Mouse (Mus musculus) gastrocnemius, postnatal 25 days (tissue): ENCODE results near the gene Ldb1. TPM values are rescaled to one million over a fixed set of nuclear protein-coding genes. Genes with fewer than 3 reads are reported as not detected.
A peak's percentile ranks its signal among the peaks of the same experiment; 100 is the strongest.
"Not testable (repeated sequence)": the region's sequence is repeated elsewhere in the genome, so short reads cannot be mapped to it uniquely, and the experiment has no call there.

Experiments
- DNase-seq: peaks from one replicate; pipeline ENCODE4 v3.0.0; 2022
- total RNA-seq, 2 experiments: library from RNA; stranded (reverse); gene quantifications; 1 replicate in 1 of 2; 2 replicates in 1 of 2; pipeline ENCODE4 v1.2.3; 2021

Gene Ldb1
- total RNA-seq, 2 experiments from 2014 or later = 15.5 to 16.5 TPM

DNA sequence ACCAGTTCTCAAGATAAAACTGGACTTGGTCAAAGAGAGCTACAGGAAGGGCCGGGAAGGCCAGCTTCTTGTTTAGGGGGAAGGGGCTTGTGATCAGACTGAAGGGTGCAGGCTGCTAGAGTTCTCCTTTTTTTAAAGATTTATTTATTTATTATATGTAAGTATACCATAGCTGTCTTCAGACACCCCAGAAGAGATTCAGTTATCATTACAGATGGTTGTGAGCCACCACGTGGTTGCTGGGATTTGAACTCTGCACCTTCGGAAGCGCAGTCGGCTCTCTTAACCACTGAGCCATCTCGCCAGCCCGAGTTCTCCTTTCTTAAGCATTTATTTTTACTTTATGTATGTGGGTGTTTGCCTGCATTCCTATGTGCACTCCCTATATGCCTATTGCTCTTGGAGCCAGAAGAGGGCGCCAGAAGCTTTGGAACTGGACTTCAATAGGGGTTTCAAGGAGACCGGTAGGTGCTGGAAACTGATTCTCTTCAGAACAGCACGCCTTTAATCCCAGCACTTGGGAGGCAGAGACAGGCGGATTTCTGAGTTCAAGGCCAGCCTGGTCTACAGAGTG, 16.2 kb downstream of the Ldb1 start:
- no peak for DNase-seq

DNA sequence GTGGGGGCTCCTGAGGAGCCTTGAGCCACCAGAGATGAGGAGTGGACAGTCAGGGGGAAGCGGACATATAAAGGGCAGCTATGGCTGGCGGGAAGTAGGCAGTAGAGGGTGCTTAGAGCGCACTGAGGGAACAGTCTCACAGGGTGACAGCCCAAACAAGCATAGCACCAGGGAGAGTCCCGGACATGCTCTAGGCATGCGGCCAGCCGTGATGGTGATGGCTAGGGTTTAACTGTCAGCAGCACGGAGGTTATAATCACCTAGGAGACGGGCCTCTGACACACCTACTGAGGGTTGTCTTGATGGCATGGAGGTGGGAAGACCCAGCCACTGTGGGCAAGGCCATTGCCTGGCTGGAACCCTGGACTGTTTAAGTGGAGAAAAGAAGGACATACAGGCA, 18.4 kb downstream of the Ldb1 start:
- DNase-seq = no peak

DNA sequence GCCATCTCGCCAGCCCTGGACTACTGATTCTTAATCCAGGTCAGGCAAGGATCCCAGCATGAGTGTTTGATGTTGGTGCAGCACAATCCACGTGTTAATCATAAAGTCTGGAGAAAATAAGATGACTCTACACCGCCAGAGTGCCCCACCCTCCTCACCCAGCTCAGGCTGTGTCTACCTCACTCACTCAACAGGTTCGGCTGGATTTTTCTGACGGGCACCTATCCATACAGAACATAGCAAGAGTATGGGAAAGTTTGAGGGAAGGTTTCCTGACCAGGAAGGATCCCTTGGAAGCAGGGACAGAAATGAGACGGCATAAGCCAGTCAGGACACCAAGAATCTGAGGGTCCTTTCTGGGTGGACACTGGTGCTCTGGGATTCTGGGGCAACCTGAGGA, 20.1 kb downstream of the Ldb1 start:
- DNase-seq = no peak

DNA sequence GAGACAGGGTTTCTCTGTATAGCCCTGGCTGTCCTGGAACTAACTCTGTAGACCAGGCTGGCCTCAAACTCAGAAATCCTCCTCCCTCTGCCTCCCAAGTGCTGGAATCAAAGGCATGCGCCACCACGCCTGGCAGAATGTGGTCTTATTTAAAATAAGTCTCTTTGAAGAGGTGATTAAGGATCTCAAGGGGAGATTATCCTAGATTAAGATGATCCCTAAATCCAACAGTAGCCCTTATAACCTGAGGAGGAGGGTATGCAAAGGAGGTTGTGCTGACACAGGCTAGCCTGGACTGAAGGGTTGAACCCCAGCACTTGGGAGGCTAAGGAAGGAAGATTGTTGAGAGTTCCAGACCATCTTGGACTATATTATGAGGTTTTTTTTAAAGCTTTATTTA, 29.0 kb downstream of the Ldb1 start:
- no peak for DNase-seq

DNA sequence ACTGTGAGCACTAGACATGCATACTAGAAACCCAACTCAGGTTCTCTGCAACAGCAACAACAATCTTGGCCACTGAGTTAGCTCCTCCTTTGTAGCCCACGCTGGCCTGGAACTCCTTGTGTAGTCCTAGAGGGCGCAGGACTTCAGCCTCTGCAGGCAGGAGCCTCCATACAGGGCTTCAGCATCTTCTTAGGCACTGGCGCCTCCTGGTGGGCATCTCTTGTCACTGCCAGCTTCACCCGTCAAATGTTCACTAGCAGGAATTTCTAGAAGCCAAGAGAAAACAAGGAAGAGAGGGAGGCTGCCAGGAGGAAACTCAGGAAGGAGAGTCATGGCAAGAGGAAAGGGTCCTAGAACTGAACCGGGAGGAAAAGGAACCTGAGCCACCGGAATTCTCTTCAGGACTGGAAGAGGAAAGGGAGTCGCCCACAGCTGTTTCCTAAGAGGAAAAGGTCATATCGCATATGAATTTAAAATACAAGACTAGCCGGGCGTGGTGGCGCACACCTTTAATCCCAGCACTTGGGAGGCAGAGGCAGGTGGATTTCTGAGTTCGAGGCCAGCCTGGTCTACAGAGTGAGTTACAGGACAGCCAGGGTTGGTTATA, 30.3 kb downstream of the Ldb1 start:
- peak; percentile 72 for DNase-seq

DNA sequence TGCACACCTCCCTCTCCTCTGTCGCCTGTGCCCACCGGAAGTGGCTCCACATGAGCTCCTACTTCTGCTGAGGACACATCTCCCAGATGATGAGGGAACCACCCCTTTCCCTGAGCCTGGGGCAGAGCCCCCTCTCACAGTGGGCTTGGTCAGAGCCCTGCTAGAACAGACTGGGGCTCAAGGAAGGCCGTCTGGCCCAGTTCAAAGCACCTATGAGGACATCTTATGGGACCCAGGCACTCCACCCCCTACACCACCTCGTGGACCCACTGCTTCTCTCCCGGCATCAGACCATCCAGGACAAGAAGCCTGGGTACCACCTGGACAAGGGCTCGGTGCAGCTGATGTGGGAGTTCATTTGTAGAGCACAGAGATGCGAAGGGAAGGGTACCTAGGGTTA, 39.3 kb downstream of the Ldb1 start:
- no peak for DNase-seq

DNA sequence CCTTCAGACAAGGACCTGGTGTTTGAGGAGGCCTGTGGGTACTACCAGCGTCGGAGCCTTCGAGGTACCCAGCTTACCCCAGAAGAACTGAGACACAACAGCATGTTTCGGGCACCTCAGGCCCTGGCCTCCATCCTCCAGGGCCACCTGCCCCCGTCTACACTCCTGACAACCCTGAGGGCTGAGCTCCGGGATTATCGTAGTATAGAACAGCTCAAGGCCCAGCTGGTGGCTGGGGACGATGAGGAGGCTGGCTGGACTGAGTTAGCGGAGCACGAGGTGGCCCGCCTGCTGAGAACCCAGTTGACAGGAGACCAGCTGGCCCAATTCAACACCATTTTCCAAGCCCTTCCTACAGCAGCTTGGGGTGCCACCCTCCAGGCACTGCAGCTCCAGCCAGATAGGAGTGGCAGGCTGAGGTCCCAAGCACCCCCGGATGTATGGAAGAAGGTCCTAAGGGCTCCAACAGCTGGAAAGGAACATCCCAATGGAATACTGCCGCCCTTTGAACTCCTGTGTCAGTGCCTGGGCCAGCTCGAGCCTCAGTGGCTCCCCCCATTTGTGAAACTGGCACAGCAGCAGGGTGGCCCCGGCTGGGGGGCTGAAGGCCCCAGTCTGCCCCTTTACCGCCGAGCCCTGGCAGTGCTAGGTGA, 40.1 kb downstream of the Ldb1 start:
- no peak for DNase-seq

GRCm38 (mm10) chr19:46003371-46004226, 41.4 kb downstream of the Ldb1 start, which contains the start of gene Hps6:
Gene Hps6 (plus strand): TSS chr19:46003508.
- DNase-seq = peak; percentile 91

- no peak for DNase-seq
These were observed 42.7 kb downstream of the Ldb1 start for GRCm38 (mm10) chr19:46002279-46002678.

- DNase-seq = no peak
These were observed 45.6 kb downstream of the Ldb1 start for GRCm38 (mm10) chr19:45999378-45999777.

DNA sequence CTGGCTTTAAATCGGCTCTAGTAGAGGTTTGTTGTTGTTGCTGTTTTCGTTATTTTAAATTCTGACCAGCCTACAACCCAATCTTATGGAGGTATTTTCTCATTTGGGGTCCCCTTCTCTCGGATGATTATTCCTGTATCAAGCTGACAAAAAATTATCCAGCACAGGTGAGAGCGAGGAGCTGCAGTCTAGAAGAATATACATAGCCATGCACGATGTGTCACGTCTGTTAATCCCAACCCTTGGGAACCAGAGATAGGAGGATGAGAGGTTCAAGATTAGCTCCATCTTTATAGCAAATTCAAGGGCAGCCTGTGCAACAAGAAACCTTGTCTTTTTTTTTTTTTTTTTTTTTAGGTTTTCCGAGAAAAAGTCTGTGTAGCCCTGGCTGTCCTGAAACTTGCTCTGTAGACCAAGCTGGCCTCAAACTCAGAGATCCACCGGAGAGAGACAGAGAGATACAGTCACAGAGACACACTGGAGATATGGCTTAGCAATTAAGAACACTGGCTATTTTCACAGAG, 46.3 kb downstream of the Ldb1 start:
- no peak for DNase-seq

DNA sequence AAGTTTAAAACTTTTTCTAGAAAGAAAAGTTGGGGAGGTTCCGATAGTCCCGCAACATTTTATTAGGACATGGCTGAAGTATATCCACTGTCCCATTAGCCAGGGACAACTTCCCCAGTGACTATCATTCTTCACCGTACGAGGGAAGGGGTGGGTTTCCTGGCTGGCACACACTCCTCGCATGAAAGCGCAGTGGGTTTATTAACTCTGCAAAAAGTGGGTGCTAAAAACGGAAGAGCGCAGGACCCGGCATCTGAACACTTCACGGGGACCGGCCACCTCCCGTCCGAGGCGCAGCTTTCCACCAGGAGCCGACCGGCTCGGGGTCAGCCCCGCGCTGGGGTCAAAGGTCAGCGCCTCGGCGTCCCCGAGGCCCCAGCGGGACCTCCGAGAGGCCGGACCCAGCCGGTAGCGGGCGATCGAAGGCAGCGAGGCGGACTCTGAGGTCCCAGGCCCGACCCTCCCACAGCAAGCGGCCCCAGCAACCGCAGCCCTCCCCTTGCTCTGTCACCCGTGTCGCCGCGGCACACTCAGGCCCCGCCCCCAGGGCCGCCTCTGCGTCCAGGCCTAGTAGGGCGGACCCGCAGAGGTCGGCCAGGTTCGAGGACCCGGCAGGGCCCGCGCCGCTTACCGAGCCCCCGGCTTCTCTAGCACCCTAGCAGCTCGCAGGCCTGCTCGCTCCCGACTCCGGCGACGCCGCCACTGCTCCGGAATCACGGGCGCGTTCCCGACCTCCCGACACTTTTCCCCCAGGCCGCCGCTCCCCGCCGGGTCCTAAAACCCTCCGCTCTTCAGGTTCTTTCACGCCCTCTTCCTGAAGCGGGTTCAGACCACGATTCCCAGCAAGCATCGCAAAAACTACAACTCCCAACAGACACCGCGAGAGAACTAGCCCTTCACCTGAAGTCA, 47.0 kb downstream of the Ldb1 start, which contains the start of gene Armh3:
Gene Armh3 (minus strand): TSS at position 704 of the 909 bp plus-strand sequence.
- DNase-seq = peak; percentile 91

- no peak for DNase-seq
These were observed 47.6 kb downstream of the Ldb1 start for GRCm38 (mm10) chr19:45997365-45997764.

GRCm38 (mm10) chr19:45993981-45994737, 50.9 kb downstream of the Ldb1 start:
- DNase-seq = no peak

DNA sequence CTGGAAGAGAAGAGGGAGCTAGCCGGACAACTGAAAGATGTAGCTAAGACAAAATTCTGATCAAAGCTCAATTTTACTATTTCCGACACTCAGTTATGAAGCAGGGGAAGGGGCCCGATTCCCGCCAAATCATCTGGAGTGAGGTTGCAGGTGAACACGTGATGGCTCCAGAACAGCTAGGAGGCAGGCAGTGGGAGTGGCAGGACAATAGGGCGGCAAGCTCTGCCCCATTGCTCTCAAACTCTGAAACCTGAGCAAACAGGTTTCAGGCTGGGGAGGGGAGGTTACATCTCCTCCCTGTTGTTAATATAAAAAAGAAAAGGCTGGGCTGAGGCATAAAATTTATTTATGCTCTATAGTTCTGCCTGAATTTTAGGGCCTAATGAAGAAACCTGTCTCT, 51.6 kb downstream of the Ldb1 start:
- DNase-seq = not testable (repeated sequence)

GRCm38 (mm10) chr19:45991171-45991570, 53.8 kb downstream of the Ldb1 start:
- no peak for DNase-seq

DNA sequence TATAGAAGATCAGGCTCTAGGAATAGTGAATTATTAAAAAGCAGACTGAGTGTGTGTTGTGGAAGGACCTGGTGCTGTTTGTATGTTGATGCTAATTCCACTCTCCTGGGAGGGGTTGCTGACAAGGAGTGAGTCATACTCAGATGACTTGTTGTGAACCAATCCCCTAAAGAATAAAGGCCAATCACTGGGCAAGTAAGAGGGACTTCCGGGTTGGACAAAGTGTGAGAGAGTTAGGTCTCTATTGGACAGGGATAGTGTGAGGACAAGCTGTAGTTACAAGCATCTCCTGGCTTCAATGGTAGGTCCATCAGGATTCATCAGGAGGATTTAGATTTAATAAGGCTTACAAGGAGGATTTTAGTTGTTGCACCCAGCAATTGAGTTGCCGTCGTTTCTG, 56.8 kb downstream of the Ldb1 start:
- DNase-seq = no peak

GRCm38 (mm10) chr19:45984379-45984778, 60.6 kb downstream of the Ldb1 start:
- DNase-seq = no peak
